Comparison of ENCODE assay signal across 33 mouse cellular contexts in genomic region chr14:32405399-32405798, GRCm38 (mm10). TPM values are rescaled to one million over a fixed set of nuclear protein-coding genes. Genes with fewer than 3 reads are reported as not detected.
"Had no signal": no experiment of that assay in that cellular context is flagged by ENCODE, and none has a peak within 500 bp of the region (broad histone marks: within the 10 kb centered on the region; RNA-seq: fewer than 3 reads in every experiment).

No protein-coding gene starts in this region.

RNA-seq across cellular contexts. Expression of gene 1700024G13Rik, which starts 17.2 kb away (rescaled TPM):
- total RNA-seq: left cerebral cortex, postnatal 10 days; left cerebral cortex, postnatal 14 days; left cerebral cortex, postnatal 25 days; left cerebral cortex, postnatal 36 days; left cerebral cortex, postnatal 4 days; liver, adult 2 months; megakaryocyte progenitor cell, adult 5-6 weeks; megakaryocyte, adult 5-6 weeks; megakaryocyte-erythroid progenitor cell, adult 5-6 weeks; monocyte, adult 5-6 weeks had no signal
- polyA plus RNA-seq: limb, embryonic 10.5 days; limb, embryonic 11.5 days; limb, embryonic 12.5 days; limb, embryonic 13.5 days; limb, embryonic 14.5 days; limb, embryonic 15.5 days; liver, adult 2 months; liver, embryonic 11.5 days; liver, embryonic 12.5 days; liver, embryonic 13.5 days; liver, embryonic 14.5 days; liver, embryonic 15.5 days; liver, embryonic 16.5 days; liver, postnatal 0 days; lung, embryonic 14.5 days; macrophage; midbrain, embryonic 10.5 days; midbrain, embryonic 11.5 days; midbrain, embryonic 12.5 days; midbrain, embryonic 14.5 days; myocyte; neural tube, embryonic 11.5 days; neural tube, embryonic 12.5 days had no signal

RNA-seq across cellular contexts. Expression of gene Slc18a3, which starts 59.3 kb away (rescaled TPM):
- total RNA-seq: liver, adult 2 months; megakaryocyte progenitor cell, adult 5-6 weeks; megakaryocyte, adult 5-6 weeks; megakaryocyte-erythroid progenitor cell, adult 5-6 weeks; monocyte, adult 5-6 weeks had no signal
- polyA plus RNA-seq: limb, embryonic 10.5 days; limb, embryonic 12.5 days; liver, adult 2 months; liver, embryonic 13.5 days; liver, embryonic 14.5 days; liver, embryonic 15.5 days; liver, postnatal 0 days; lung, postnatal 0 days; macrophage; myocyte had no signal
